Mouse (Mus musculus): ENCODE results near the gene Aloxe3. TPM values are rescaled to one million over a fixed set of nuclear protein-coding genes. Genes with fewer than 3 reads are reported as not detected.

Gene Aloxe3
- polyA plus RNA-seq, 1 experiment from 2014 or later = 0.29 TPM

DNA sequence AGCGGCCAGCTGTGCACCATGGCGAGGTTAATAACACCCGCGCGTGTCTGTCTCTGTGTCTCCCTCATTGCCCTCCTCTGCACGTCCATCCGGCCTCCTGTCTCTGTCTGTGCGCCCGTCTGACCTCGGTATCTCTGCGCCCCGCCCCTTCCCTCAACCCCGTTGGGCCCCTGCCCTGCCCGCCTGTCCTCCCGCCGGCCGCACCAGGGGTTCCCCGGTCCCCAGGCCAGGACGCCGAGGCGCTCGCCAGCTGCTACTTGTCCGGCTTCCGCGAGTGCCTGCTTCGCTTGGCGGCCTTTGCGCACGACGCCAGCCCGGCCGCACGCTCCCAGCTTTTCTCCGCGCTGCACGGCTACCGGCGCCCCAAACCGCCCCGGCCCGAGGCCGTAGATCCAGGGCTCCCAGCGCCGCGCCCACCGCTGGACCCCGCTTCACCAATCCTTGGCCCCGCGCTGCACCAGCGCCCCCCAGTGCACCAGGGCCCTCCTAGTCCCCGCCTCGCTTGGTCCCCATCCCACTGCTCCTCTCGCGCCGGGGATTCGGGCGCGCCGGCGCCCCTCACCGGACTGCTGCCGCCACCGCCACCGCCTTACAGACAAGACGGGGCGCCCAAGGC lies 3.3 kb upstream of the Aloxe3 start, which contains the start of gene 9130213A22Rik:
TSS of gene 9130213A22Rik (minus strand) at position 254 of the 616 bp plus-strand sequence.
- under 1% methylated on average over 66 of the region's 66 CpGs for WGBS

GRCm38 (mm10) chr11:69123056-69123692 lies 2.5 kb upstream of the Aloxe3 start:
- peak overlapping the region; percentile 79 for H3K4me3 ChIP-seq (replicated peaks)
- no peaks in the 10 kb centered on the region for H3K27me3 ChIP-seq (replicated peaks)
- H3K9me3 ChIP-seq = no peaks in the 10 kb centered on the region
- under 1% methylated on average over 29 of the region's 29 CpGs for WGBS
- peak overlapping the region; percentile 93 for H3K27ac ChIP-seq
- H3K9ac ChIP-seq = peak overlapping the region; percentile 78
- H3K4me2 ChIP-seq (replicated peaks) = peak overlapping the region; percentile 92
- H3K4me1 ChIP-seq (replicated peaks) = peaks cover 36% of the 10 kb centered on the region
- ATAC-seq = peak; percentile 3
- H3K36me3 ChIP-seq = no peaks in the 10 kb centered on the region

More for the DNA sequence above, 3.3 kb upstream of the Aloxe3 start, which contains the start of gene 9130213A22Rik:
- Histone ChIP-seq H3K27me3 (replicated peaks) (no peaks in the 10 kb centered on the region), H3K4me2 (replicated peaks) (peak within 1 kb of the TSS; percentile 92), H3K36me3 (no peaks in the 10 kb centered on the region), H3K4me3 (replicated peaks) (peak within 1 kb of the TSS; percentile 79), H3K9me3 (no peaks in the 10 kb centered on the region), H3K27ac (peak within 1 kb of the TSS; percentile 93), H3K9ac (peak within 1 kb of the TSS; percentile 78), H3K4me1 (replicated peaks) (peaks cover 38% of the 10 kb centered on the region)
- ATAC-seq = peak; percentile 64

GRCm38 (mm10) chr11:69123693-69124497 lies 1.8 kb upstream of the Aloxe3 start:
- H3K27me3 ChIP-seq (replicated peaks) = no peaks in the 10 kb centered on the region
- peak overlapping the region; percentile 69 for H3K27ac ChIP-seq
- H3K36me3 ChIP-seq = no peaks in the 10 kb centered on the region
- peak overlapping the region; percentile 92 for H3K4me2 ChIP-seq (replicated peaks)
- H3K4me1 ChIP-seq (replicated peaks) = peaks cover 35% of the 10 kb centered on the region
- H3K4me3 ChIP-seq (replicated peaks) = peak overlapping the region; percentile 79
- ATAC-seq = peak; percentile 67
- peak overlapping the region; percentile 52 for H3K9ac ChIP-seq
- WGBS = under 1% methylated on average over 31 of the region's 31 CpGs
- H3K9me3 ChIP-seq = no peaks in the 10 kb centered on the region

DNA sequence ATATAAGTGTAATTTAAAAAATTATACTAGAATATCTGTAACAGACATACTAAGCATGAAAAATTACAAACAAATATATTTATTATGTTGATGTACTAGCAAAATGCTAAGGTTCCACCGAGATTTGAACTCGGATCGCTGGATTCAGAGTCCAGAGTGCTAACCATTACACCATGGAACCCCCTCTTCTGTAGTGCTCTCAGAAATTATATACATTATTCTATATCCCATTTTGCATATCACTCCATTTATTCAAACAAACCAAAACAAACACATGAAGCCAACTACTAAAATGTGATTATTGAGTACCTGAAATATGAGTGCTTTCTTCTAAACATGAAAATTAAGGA lies 1.2 kb upstream of the Aloxe3 start:
- under 1% methylated on average over 3 of the region's 3 CpGs for WGBS
- Histone ChIP-seq H3K4me1 (replicated peaks) (peaks cover 29% of the 10 kb centered on the region), H3K27ac (no peak overlapping the region), H3K9ac (no peak overlapping the region), H3K36me3 (no peaks in the 10 kb centered on the region), H3K9me3 (no peaks in the 10 kb centered on the region), H3K27me3 (replicated peaks) (no peaks in the 10 kb centered on the region), H3K4me2 (replicated peaks) (no peak overlapping the region), H3K4me3 (replicated peaks) (no peak overlapping the region)
- peak; percentile 50 for ATAC-seq

GRCm38 (mm10) chr11:69125041-69125851 lies 450 bp upstream of the Aloxe3 start:
- Histone ChIP-seq H3K4me2 (replicated peaks) (peak overlapping the region; percentile 87), H3K36me3 (no peaks in the 10 kb centered on the region), H3K9me3 (no peaks in the 10 kb centered on the region), H3K4me1 (replicated peaks) (peaks cover 22% of the 10 kb centered on the region), H3K27me3 (replicated peaks) (no peaks in the 10 kb centered on the region), H3K27ac (peak overlapping the region; percentile 70), H3K9ac (peak overlapping the region; percentile 50), H3K4me3 (replicated peaks) (peak overlapping the region; percentile 57)
- ATAC-seq = peak; percentile 53
- under 1% methylated on average over 24 of the region's 24 CpGs for WGBS

GRCm38 (mm10) chr11:69125919-69126705 lies 416 bp downstream of the Aloxe3 start:
- Histone ChIP-seq H3K4me3 (replicated peaks) (peak overlapping the region; percentile 57), H3K27ac (no peak overlapping the region), H3K9ac (peak overlapping the region; percentile 50), H3K36me3 (no peaks in the 10 kb centered on the region), H3K4me1 (replicated peaks) (peaks cover 13% of the 10 kb centered on the region), H3K27me3 (replicated peaks) (no peaks in the 10 kb centered on the region), H3K4me2 (replicated peaks) (peak overlapping the region; percentile 87), H3K9me3 (no peaks in the 10 kb centered on the region)
- no peak for ATAC-seq
- WGBS = 14% methylated on average over 20 of the region's 20 CpGs

DNA sequence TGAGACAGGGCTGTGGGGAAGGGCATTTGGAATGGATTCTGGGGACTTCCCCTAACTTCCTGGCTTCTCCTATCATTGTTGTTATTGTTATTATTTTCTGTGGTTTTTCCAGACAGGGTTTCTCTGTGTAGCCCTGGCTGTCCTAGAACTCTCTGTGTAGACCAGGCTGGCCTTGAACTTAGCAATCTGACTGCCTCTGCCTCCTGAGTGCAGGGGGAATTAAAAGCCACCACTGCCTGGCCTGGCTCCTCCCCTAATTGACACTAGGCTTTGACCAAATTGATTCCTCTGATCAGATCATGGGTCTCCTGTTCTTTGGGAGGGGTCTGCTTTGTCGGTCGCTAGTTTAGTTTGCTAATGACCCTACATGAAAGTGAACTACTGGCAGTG lies 1.0 kb downstream of the Aloxe3 start:
- Histone ChIP-seq H3K4me3 (replicated peaks) (no peak overlapping the region), H3K36me3 (no peaks in the 10 kb centered on the region), H3K9ac (no peak overlapping the region), H3K9me3 (no peaks in the 10 kb centered on the region), H3K4me1 (replicated peaks) (peaks cover 8% of the 10 kb centered on the region), H3K27ac (no peak overlapping the region), H3K4me2 (replicated peaks) (peak overlapping the region; percentile 87), H3K27me3 (replicated peaks) (no peaks in the 10 kb centered on the region)
- ATAC-seq = no peak
- 40% methylated on average over 2 of the region's 2 CpGs for WGBS

- H3K4me2 ChIP-seq (replicated peaks) = no peak overlapping the region
- H3K27ac ChIP-seq = no peak overlapping the region
- no peaks in the 10 kb centered on the region for H3K27me3 ChIP-seq (replicated peaks)
- no peak for ATAC-seq
- H3K36me3 ChIP-seq = no peaks in the 10 kb centered on the region
- H3K9ac ChIP-seq = no peak overlapping the region
- peaks cover 6% of the 10 kb centered on the region for H3K4me1 ChIP-seq (replicated peaks)
- H3K9me3 ChIP-seq = no peaks in the 10 kb centered on the region
- H3K4me3 ChIP-seq (replicated peaks) = no peak overlapping the region
- 70% methylated on average over 8 of the region's 8 CpGs for WGBS
These were observed 2.9 kb downstream of the Aloxe3 start for GRCm38 (mm10) chr11:69128426-69129122.

DNA sequence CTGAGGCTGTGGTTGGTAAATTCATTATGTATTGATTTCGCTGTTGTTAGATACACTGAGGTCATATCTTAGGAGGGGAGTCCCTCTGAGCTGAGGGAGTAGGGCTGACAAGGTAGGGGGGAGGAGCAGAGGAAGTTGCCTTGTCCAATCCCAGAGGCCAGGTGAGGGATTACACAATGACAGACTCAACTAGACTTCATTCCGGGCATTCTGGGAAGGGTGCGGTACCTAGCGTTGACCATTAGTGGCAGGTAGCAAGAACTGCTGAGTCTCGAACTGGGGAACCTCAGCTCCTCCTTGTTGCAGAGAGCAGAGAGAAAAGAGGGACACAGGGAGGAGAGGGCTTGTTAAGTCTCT lies 7.8 kb downstream of the Aloxe3 start:
- H3K36me3 ChIP-seq = no peaks in the 10 kb centered on the region
- H3K27ac ChIP-seq = no peak overlapping the region
- ATAC-seq = peak; percentile 46
- H3K4me1 ChIP-seq (replicated peaks) = no peaks in the 10 kb centered on the region; the same call in 1 of the 2 replicates
- peak overlapping the region; percentile 47 for H3K4me3 ChIP-seq (replicated peaks)
- no peaks in the 10 kb centered on the region for H3K9me3 ChIP-seq
- H3K9ac ChIP-seq = peak overlapping the region; percentile 41; the same call in 1 of the 2 replicates
- H3K27me3 ChIP-seq (replicated peaks) = no peaks in the 10 kb centered on the region
- WGBS = 26% methylated on average over 5 of the region's 5 CpGs
- peak overlapping the region; percentile 89 for H3K4me2 ChIP-seq (replicated peaks)

- Histone ChIP-seq H3K27ac (no peak overlapping the region), H3K4me2 (replicated peaks) (peak overlapping the region; percentile 89), H3K4me3 (replicated peaks) (peak overlapping the region; percentile 47), H3K9ac (peak overlapping the region; percentile 41), H3K27me3 (replicated peaks) (no peaks in the 10 kb centered on the region), H3K36me3 (no peaks in the 10 kb centered on the region), H3K9me3 (no peaks in the 10 kb centered on the region), H3K4me1 (replicated peaks) (no peaks in the 10 kb centered on the region; the same call in 1 of the 2 replicates)
- 2% methylated on average over 34 of the region's 34 CpGs for WGBS
- peak; percentile 87 for ATAC-seq
These were observed 8.4 kb downstream of the Aloxe3 start for GRCm38 (mm10) chr11:69133923-69134621.

All from intestine, embryonic 15.5 days (tissue).